Mouse (Mus musculus): Measurements from ENCODE around the gene Gm20809.
"Not testable (repeated sequence)": the region's sequence is repeated elsewhere in the genome, so short reads cannot be mapped to it uniquely, and the experiment has no call there.

Gene Gm20809

GRCm38 (mm10) chrY:24454757-24455156, at the start of gene Gm20809:
Gene Gm20809, plus strand, starts transcription at chrY:24455057.
- DNase-seq (ENCODE audit: inconsistent ontology term): not testable (repeated sequence)
